Mouse (Mus musculus) kidney, adult 2 months (tissue): ENCODE measurements around the gene St13.

ENCODE experiments used
- CTCF ChIP-seq: fragments of 200-500 bp; conservative IDR thresholded peaks from 2 replicates; pipeline ENCODE4 v1.5.1; 2011; ENCODE audit warnings: low read depth, mild to moderate bottlenecking, control low read depth, low read length, moderate library complexity, mixed read lengths; ENCODE audit not compliant: insufficient read depth, insufficient read length
- POLR2A ChIP-seq: fragments of 200-500 bp; IDR thresholded peaks from one replicate; pipeline ENCODE4 v1.6.1; 2011; ENCODE audit warnings: low read depth, low read length, control low read depth

- TF ChIP-seq CTCF (no peak), POLR2A (no peak)
Measured at GRCm38 (mm10) chr15:81374621-81375020, 25.3 kb downstream of the St13 start.
